In genomic region chr8:56552045-56552444, GRCm38 (mm10) we compare ENCODE assay signal across 8 mouse cellular contexts. TPM values are rescaled to one million over a fixed set of nuclear protein-coding genes. Genes with fewer than 3 reads are reported as not detected.
DNase-seq lines count a peak whose midpoint lies in the region; ATAC-seq and TF ChIP-seq lines count a peak whose summit lies in the region.

No protein-coding gene starts in this region.

- peak overlapping the region; percentile 99 for H3K4me3 ChIP-seq in layer of hippocampus, adult 2 months
- H3K4me3 ChIP-seq in limb, embryonic 14.5 days (replicated peaks; ENCODE audit: low read length), result peak overlapping the region; percentile 98

- peak overlapping the region; percentile 98 for H3K27ac ChIP-seq in layer of hippocampus, adult 2 months
- H3K27ac ChIP-seq in limb, embryonic 14.5 days (replicated peaks; ENCODE audit: low read depth, low read length), result no peak overlapping the region

- H3K4me1 ChIP-seq in limb, embryonic 14.5 days (ENCODE audit: control insufficient read depth, insufficient read depth, low read length), result 0 out of 2 replicates have a peak, but pooled peaks cover 6% of the 10 kb centered on the region

- TF ChIP-seq CTCF in layer of hippocampus, adult 2 months (conservative IDR thresholded peaks at IDR 0.05), result no peak

- no peak for DNase-seq in layer of hippocampus, adult 2 months (ENCODE audit: low spot score in 2 of 2)
- DNase-seq in layer of hippocampus, postnatal 25 days (ENCODE audit: extremely low spot score in 1 of 2, low spot score in 1 of 2), result no peak
- peak; percentile 30 for DNase-seq in adipocyte (ENCODE audit: low spot score)
- DNase-seq in heart, postnatal 10 days, result peak; percentile 9 to 12
- no peak for DNase-seq in limb, embryonic 14.5 days (ENCODE audit: low spot score)
- peak; percentile 5 for DNase-seq in thymus, postnatal 25 days
- no peak for DNase-seq in gastrocnemius, postnatal 4 days (ENCODE audit: low spot score in 2 of 2)
- no peak for DNase-seq in right cerebral cortex, postnatal 14 days

- peak overlapping the region; percentile 86 for H3K9ac ChIP-seq in limb, embryonic 14.5 days (ENCODE audit: low read depth, low read length, severe bottlenecking)

- H3K9me3 ChIP-seq in limb, embryonic 14.5 days (ENCODE audit: control insufficient read depth, low read length), result no peaks in the 10 kb centered on the region

- no peaks in the 10 kb centered on the region for H3K36me3 ChIP-seq in limb, embryonic 14.5 days (ENCODE audit: control insufficient read depth, insufficient read depth, low read length)

- TF ChIP-seq POLR2A in limb, embryonic 14.5 days (IDR thresholded peaks at IDR 0.05; ENCODE audit: borderline replicate concordance, extremely low read depth, insufficient read depth, insufficient read length), result no peak

- ATAC-seq in limb, embryonic 14.5 days (ENCODE audit: low FRiP score, low read depth), result no peak

- H3K4me2 ChIP-seq in limb, embryonic 14.5 days (replicated peaks; ENCODE audit: low read depth, low read length, severe bottlenecking), result peak overlapping the region; percentile 60

- 27% methylated on average over 10 of the region's 10 CpGs for WGBS in limb, embryonic 14.5 days

- intact Hi-C loops in heart, postnatal 10 days (cut with DNase I), result loop anchor here (5.0 to 10.0 kb wide), 2 partner anchors 65 to 783 kb away; no protein-coding TSS in a partner anchor

- H3K27me3 ChIP-seq in limb, embryonic 14.5 days (ENCODE audit: control insufficient read depth, insufficient read depth, low read length), result no peaks in the 10 kb centered on the region

RNA-seq across cellular contexts. Expression of gene Fbxo8, which starts 1.2 kb away (rescaled TPM):
- total RNA-seq in layer of hippocampus, adult 2 months (2021), result 10 to 100 TPM; 33.9 to 37.4 TPM
- total RNA-seq in layer of hippocampus, postnatal 25 days (2021), result 10 to 100 TPM; 28.6 to 35.2 TPM
- total RNA-seq in heart, postnatal 10 days (2021), result 10 to 100 TPM; 43.1 to 44.6 TPM
- 17.0 and 21.1 TPM in 2 replicates for polyA plus RNA-seq in limb, embryonic 14.5 days (2012; rRNA removed)
- 41.8 and 47.8 TPM in 2 replicates for polyA plus RNA-seq in limb, embryonic 14.5 days (2014; fragmentation: Nextera tagmentation; extraction: Ambion mirVana)
- 10 to 100 TPM; 20.6 to 22.3 TPM for total RNA-seq in gastrocnemius, postnatal 4 days (2021)

RNA-seq across cellular contexts. Expression of gene Cep44, which starts 1.2 kb away (rescaled TPM):
- total RNA-seq in layer of hippocampus, adult 2 months (2021), result 10 to 100 TPM; 26.7 to 27.2 TPM
- 10 to 100 TPM; 18.7 to 26.3 TPM for total RNA-seq in layer of hippocampus, postnatal 25 days (2021)
- 10 to 100 TPM; 16.6 to 18.1 TPM for total RNA-seq in heart, postnatal 10 days (2021)
- 36.0 and 38.4 TPM in 2 replicates for polyA plus RNA-seq in limb, embryonic 14.5 days (2012; rRNA removed)
- 32.5 and 37.3 TPM in 2 replicates for polyA plus RNA-seq in limb, embryonic 14.5 days (2014; fragmentation: Nextera tagmentation; extraction: Ambion mirVana)
- 10 to 100 TPM; 17.7 to 20.0 TPM for total RNA-seq in gastrocnemius, postnatal 4 days (2021)

Comparison
In these comparisons a context has a peak if more than half of its experiments do, and no peak if none do; other contexts are left out.
1. DNase-seq: peak in adipocyte (single experiment), heart, postnatal 10 days (2 of 2) and thymus, postnatal 25 days (single experiment); none in layer of hippocampus, adult 2 months (0 of 2), layer of hippocampus, postnatal 25 days (0 of 2), limb, embryonic 14.5 days (single experiment), gastrocnemius, postnatal 4 days (0 of 2) and right cerebral cortex, postnatal 14 days (single experiment).